8 mouse cellular contexts compared by ENCODE assay signal in the genomic region with DNA sequence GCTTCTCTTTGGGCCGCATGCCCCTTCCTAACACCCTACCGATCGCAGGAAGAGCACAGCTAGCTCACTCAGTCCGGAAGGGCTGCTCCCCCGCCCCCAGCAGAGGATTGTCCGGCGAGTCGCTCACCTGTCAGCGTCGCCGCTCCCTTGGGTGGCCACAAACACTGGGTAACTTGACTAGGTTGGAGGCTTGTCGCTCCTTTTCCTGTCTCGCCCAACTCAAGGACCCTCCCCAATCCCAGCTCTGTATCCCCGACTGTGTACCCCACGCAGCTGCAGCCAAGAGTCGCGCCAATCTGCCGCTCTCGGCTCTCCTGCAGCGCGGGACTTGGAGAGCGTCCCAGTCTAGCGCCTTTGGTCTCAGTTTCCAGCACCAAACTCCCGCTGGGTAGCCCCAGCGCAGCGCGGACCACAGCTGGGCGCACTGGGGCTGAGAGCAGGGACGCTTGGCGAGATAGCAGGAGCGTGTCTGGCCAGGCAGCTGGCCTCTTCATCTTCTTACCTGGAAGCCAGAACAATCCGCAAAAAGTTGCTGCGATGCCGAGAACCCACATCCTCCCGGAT. TPM values are rescaled to one million over a fixed set of nuclear protein-coding genes. Genes with fewer than 3 reads are reported as not detected.
DNase-seq lines count a peak whose midpoint lies in the region; ATAC-seq and TF ChIP-seq lines count a peak whose summit lies in the region.

No protein-coding gene starts in this region.

- no peaks in the 10 kb centered on the region for H3K9me3 ChIP-seq in heart, embryonic 10.5 days
- no peaks in the 10 kb centered on the region for H3K9me3 ChIP-seq in liver, postnatal 0 days (ENCODE audit: low read length)

- H3K27me3 ChIP-seq in heart, embryonic 10.5 days (ENCODE audit: insufficient read depth, poor library complexity, severe bottlenecking): peaks cover 53% of the 10 kb centered on the region
- peaks cover 31% of the 10 kb centered on the region for H3K27me3 ChIP-seq in liver, postnatal 0 days (ENCODE audit: insufficient read depth, low read length)

- peak overlapping the region; percentile 34 for H3K4me3 ChIP-seq in brown adipose tissue, adult 24 weeks (ENCODE audit: insufficient read depth, low read depth, low read length)
- H3K4me3 ChIP-seq in heart, embryonic 10.5 days: peak overlapping the region; percentile 66
- H3K4me3 ChIP-seq in liver, postnatal 0 days (ENCODE audit: low read depth, low read length): peak overlapping the region; percentile 43

- no peaks in the 10 kb centered on the region for H3K4me1 ChIP-seq in brown adipose tissue, adult 24 weeks (ENCODE audit: control insufficient read depth, insufficient read depth, insufficient read length, low read length)
- peaks cover 17% of the 10 kb centered on the region for H3K4me1 ChIP-seq in heart, embryonic 10.5 days
- peaks cover 7% of the 10 kb centered on the region; the same call in 1 of the 2 replicates for H3K4me1 ChIP-seq in liver, postnatal 0 days (ENCODE audit: insufficient read depth)

- peak; percentile 9 for DNase-seq in kidney, adult 18-20 months
- DNase-seq in kidney, adult 11 months: no peak
- DNase-seq in heart, embryonic 10.5 days (ENCODE audit: low spot score): no peak
- peak; percentile 9 for DNase-seq in kidney, postnatal 14 days
- peak; percentile 20 for DNase-seq in liver, postnatal 0 days
- peak; percentile 52 for DNase-seq in right cerebral cortex, postnatal 25 days
- DNase-seq in natural killer cell, adult 2 months (ENCODE audit: low spot score in 2 of 2): no peak

- H3K27ac ChIP-seq in brown adipose tissue, adult 24 weeks (replicated peaks; ENCODE audit: low read depth, low read length): no peak overlapping the region
- H3K27ac ChIP-seq in heart, embryonic 10.5 days: no peak overlapping the region; the same call in 1 of the 2 replicates
- H3K27ac ChIP-seq in liver, postnatal 0 days (ENCODE audit: low read depth): no peak overlapping the region

- 0 out of 2 replicates have a peak, but pooled peaks have one; percentile 19 for ATAC-seq in liver, postnatal 0 days

- peak overlapping the region; percentile 81 for H3K4me2 ChIP-seq in liver, postnatal 0 days (ENCODE audit: low read depth, low read length)

- H3K9ac ChIP-seq in liver, postnatal 0 days (replicated peaks): no peak overlapping the region

- no peak for TF ChIP-seq EP300 in liver, postnatal 0 days (IDR thresholded peaks at IDR 0.05; ENCODE audit: low read depth)

- WGBS in heart, embryonic 10.5 days: under 1% methylated on average over 35 of the region's 35 CpGs
- WGBS in liver, postnatal 0 days (ENCODE audit: insufficient replicate concordance): under 1% methylated on average over 35 of the region's 35 CpGs

- no peak for TF ChIP-seq CTCF in liver, postnatal 0 days (IDR thresholded peaks at IDR 0.05; ENCODE audit: low read depth)

- no peaks in the 10 kb centered on the region for H3K36me3 ChIP-seq in heart, embryonic 10.5 days
- H3K36me3 ChIP-seq in liver, postnatal 0 days (replicated peaks; ENCODE audit: insufficient read depth, low read length): no peaks in the 10 kb centered on the region

RNA-seq across cellular contexts. Expression of gene Lypd1, which starts 1.5 kb away (rescaled TPM):
- polyA plus RNA-seq in brown adipose tissue, adult 24 weeks (2012; ENCODE audit: insufficient read depth, insufficient read length, missing spikeins): 0.48 and 1.0 TPM in 2 replicates
- polyA plus RNA-seq in heart, embryonic 10.5 days (2016; fragmentation: Nextera tagmentation; extraction: Ambion mirVana): 1.5 and 1.6 TPM in 2 replicates
- 0.46 and 0.59 TPM in 2 replicates for polyA plus RNA-seq in liver, postnatal 0 days (2015; fragmentation: Nextera tagmentation; extraction: Ambion mirVana)

Comparison
In these comparisons a context has a peak if more than half of its experiments do, and no peak if none do; other contexts are left out.
1. DNase-seq: peak in kidney, adult 18-20 months (single experiment), kidney, postnatal 14 days (single experiment), liver, postnatal 0 days (single experiment) and right cerebral cortex, postnatal 25 days (single experiment); none in kidney, adult 11 months (single experiment), heart, embryonic 10.5 days (single experiment) and natural killer cell, adult 2 months (0 of 2).
2. Peak in every context shown above with its lines, with median percentiles within 50 percentile points of each other: H3K4me3 ChIP-seq.